Mouse (Mus musculus): ENCODE measurements around the gene Spa17. TPM values are rescaled to one million over a fixed set of nuclear protein-coding genes. Genes with fewer than 3 reads are reported as not detected.

Spa17 gene
- polyA plus RNA-seq, 1 experiment from 2014 or later = 16.7 TPM

GRCm38 (mm10) chr9:37567454-37567853 lies 46.1 kb downstream of the Spa17 start:
- no peak overlapping the region for H3K27ac ChIP-seq (ENCODE audit: low read depth, low read length)
- H3K4me1 ChIP-seq (replicated peaks; ENCODE audit: control insufficient read depth, insufficient read depth, low read length) = no peaks in the 10 kb centered on the region
- H3K9ac ChIP-seq (ENCODE audit: low read length) = no peak overlapping the region
- H3K4me3 ChIP-seq (ENCODE audit: low read depth, low read length) = no peak overlapping the region
- no peak overlapping the region for H3K4me2 ChIP-seq (ENCODE audit: low read depth, low read length, severe bottlenecking)
- H3K36me3 ChIP-seq (ENCODE audit: control insufficient read depth, insufficient read depth, low read length) = no peaks in the 10 kb centered on the region
- ATAC-seq (replicated peaks; ENCODE audit: low FRiP score) = no peak
- 68% methylated on average over 5 of the region's 5 CpGs for WGBS
- no peak for DNase-seq (ENCODE audit: low spot score)
- H3K27me3 ChIP-seq (ENCODE audit: control insufficient read depth, insufficient read depth, low read length) = no peaks in the 10 kb centered on the region
- H3K9me3 ChIP-seq (ENCODE audit: control insufficient read depth, low read length) = no peaks in the 10 kb centered on the region

- H3K4me1 ChIP-seq (replicated peaks; ENCODE audit: control insufficient read depth, insufficient read depth, low read length) = no peaks in the 10 kb centered on the region
- ATAC-seq (replicated peaks; ENCODE audit: low FRiP score) (no peak), DNase-seq (ENCODE audit: low spot score) (no peak)
- H3K36me3 ChIP-seq (ENCODE audit: control insufficient read depth, insufficient read depth, low read length) = no peaks in the 10 kb centered on the region
- no peak overlapping the region for H3K4me3 ChIP-seq (ENCODE audit: low read depth, low read length)
- no peaks in the 10 kb centered on the region for H3K9me3 ChIP-seq (ENCODE audit: control insufficient read depth, low read length)
- H3K27ac ChIP-seq (ENCODE audit: low read depth, low read length) = no peak overlapping the region
- WGBS = 94% methylated on average over 2 of the region's 2 CpGs
- H3K27me3 ChIP-seq (ENCODE audit: control insufficient read depth, insufficient read depth, low read length) = no peaks in the 10 kb centered on the region
- no peak overlapping the region for H3K9ac ChIP-seq (ENCODE audit: low read length)
- no peak overlapping the region for H3K4me2 ChIP-seq (ENCODE audit: low read depth, low read length, severe bottlenecking)
Measured at GRCm38 (mm10) chr9:37567019-37567418, 46.5 kb downstream of the Spa17 start.

- Histone ChIP-seq H3K9ac (ENCODE audit: low read length) (no peak overlapping the region), H3K36me3 (ENCODE audit: control insufficient read depth, insufficient read depth, low read length) (no peaks in the 10 kb centered on the region), H3K4me1 (replicated peaks; ENCODE audit: control insufficient read depth, insufficient read depth, low read length) (no peaks in the 10 kb centered on the region), H3K27ac (ENCODE audit: low read depth, low read length) (no peak overlapping the region), H3K4me3 (ENCODE audit: low read depth, low read length) (no peak overlapping the region), H3K4me2 (ENCODE audit: low read depth, low read length, severe bottlenecking) (no peak overlapping the region), H3K27me3 (ENCODE audit: control insufficient read depth, insufficient read depth, low read length) (no peaks in the 10 kb centered on the region), H3K9me3 (ENCODE audit: control insufficient read depth, low read length) (no peaks in the 10 kb centered on the region)
- DNase-seq (ENCODE audit: low spot score) (no peak), ATAC-seq (replicated peaks; ENCODE audit: low FRiP score) (no peak)
- WGBS = 50% methylated on average over 1 of the region's 1 CpGs
Measured at GRCm38 (mm10) chr9:37563805-37564204, 49.7 kb downstream of the Spa17 start.

GRCm38 (mm10) chr9:37560617-37561016 lies 52.9 kb downstream of the Spa17 start:
- ATAC-seq (replicated peaks; ENCODE audit: low FRiP score) = no peak
- Histone ChIP-seq H3K4me3 (ENCODE audit: low read depth, low read length) (no peak overlapping the region), H3K4me1 (replicated peaks; ENCODE audit: control insufficient read depth, insufficient read depth, low read length) (no peaks in the 10 kb centered on the region), H3K27ac (ENCODE audit: low read depth, low read length) (no peak overlapping the region), H3K9ac (ENCODE audit: low read length) (no peak overlapping the region), H3K27me3 (ENCODE audit: control insufficient read depth, insufficient read depth, low read length) (no peaks in the 10 kb centered on the region), H3K4me2 (ENCODE audit: low read depth, low read length, severe bottlenecking) (no peak overlapping the region), H3K36me3 (ENCODE audit: control insufficient read depth, insufficient read depth, low read length) (no peaks in the 10 kb centered on the region), H3K9me3 (ENCODE audit: control insufficient read depth, low read length) (no peaks in the 10 kb centered on the region)
- WGBS = 90% methylated on average over 2 of the region's 2 CpGs
- DNase-seq (ENCODE audit: low spot score) = no peak

GRCm38 (mm10) chr9:37556366-37556765 lies 57.2 kb downstream of the Spa17 start:
- H3K4me1 ChIP-seq (replicated peaks; ENCODE audit: control insufficient read depth, insufficient read depth, low read length) = peaks cover 13% of the 10 kb centered on the region
- no peak for ATAC-seq (replicated peaks; ENCODE audit: low FRiP score)
- H3K36me3 ChIP-seq (ENCODE audit: control insufficient read depth, insufficient read depth, low read length) = no peaks in the 10 kb centered on the region
- no peak overlapping the region for H3K9ac ChIP-seq (ENCODE audit: low read length)
- H3K9me3 ChIP-seq (ENCODE audit: control insufficient read depth, low read length) = no peaks in the 10 kb centered on the region
- no peak overlapping the region for H3K27ac ChIP-seq (ENCODE audit: low read depth, low read length)
- 76% methylated on average over 3 of the region's 3 CpGs for WGBS
- no peak overlapping the region for H3K4me2 ChIP-seq (ENCODE audit: low read depth, low read length, severe bottlenecking)
- DNase-seq (ENCODE audit: low spot score) = no peak
- H3K4me3 ChIP-seq (ENCODE audit: low read depth, low read length) = no peak overlapping the region
- H3K27me3 ChIP-seq (ENCODE audit: control insufficient read depth, insufficient read depth, low read length) = peaks cover 17% of the 10 kb centered on the region

GRCm38 (mm10) chr9:37554838-37555748 lies 58.4 kb downstream of the Spa17 start, which contains the start of gene Siae:
Siae (plus strand) TSS chr9:37555698.
- no peak within 1 kb of the TSS for H3K4me2 ChIP-seq (ENCODE audit: low read depth, low read length, severe bottlenecking)
- peaks cover 13% of the 10 kb centered on the region for H3K4me1 ChIP-seq (replicated peaks; ENCODE audit: control insufficient read depth, insufficient read depth, low read length)
- no peaks in the 10 kb centered on the region for H3K9me3 ChIP-seq (ENCODE audit: control insufficient read depth, low read length)
- no peak within 1 kb of the TSS for H3K4me3 ChIP-seq (ENCODE audit: low read depth, low read length)
- ATAC-seq (replicated peaks; ENCODE audit: low FRiP score) (no peak), DNase-seq (ENCODE audit: low spot score) (no peak)
- H3K36me3 ChIP-seq (ENCODE audit: control insufficient read depth, insufficient read depth, low read length) = no peaks in the 10 kb centered on the region
- 25% methylated on average over 7 of the region's 7 CpGs for WGBS
- no peak within 1 kb of the TSS for H3K27ac ChIP-seq (ENCODE audit: low read depth, low read length)
- no peak within 1 kb of the TSS; the same call in 1 of the 2 replicates for H3K9ac ChIP-seq (ENCODE audit: low read length)
- H3K27me3 ChIP-seq (ENCODE audit: control insufficient read depth, insufficient read depth, low read length) = peaks cover 28% of the 10 kb centered on the region

- no peak for ATAC-seq (replicated peaks; ENCODE audit: low FRiP score)
- H3K27me3 ChIP-seq (ENCODE audit: control insufficient read depth, insufficient read depth, low read length) = peaks cover 33% of the 10 kb centered on the region
- 90% methylated on average over 1 of the region's 1 CpGs for WGBS
Measured at GRCm38 (mm10) chr9:37554279-37554678, 59.2 kb downstream of the Spa17 start.

More at GRCm38 (mm10) chr9:37554279-37554678, 59.2 kb downstream of the Spa17 start:
- no peak overlapping the region for H3K4me3 ChIP-seq (ENCODE audit: low read depth, low read length)
- no peaks in the 10 kb centered on the region for H3K36me3 ChIP-seq (ENCODE audit: control insufficient read depth, insufficient read depth, low read length)
- no peak overlapping the region for H3K9ac ChIP-seq (ENCODE audit: low read length)
- H3K4me1 ChIP-seq (replicated peaks; ENCODE audit: control insufficient read depth, insufficient read depth, low read length) = peaks cover 13% of the 10 kb centered on the region
- H3K4me2 ChIP-seq (ENCODE audit: low read depth, low read length, severe bottlenecking) = no peak overlapping the region
- DNase-seq (ENCODE audit: low spot score) = no peak
- H3K9me3 ChIP-seq (ENCODE audit: control insufficient read depth, low read length) = no peaks in the 10 kb centered on the region
- no peak overlapping the region for H3K27ac ChIP-seq (ENCODE audit: low read depth, low read length)

All from forebrain, embryonic 11.5 days (tissue).